Mouse (Mus musculus): ENCODE results near the gene Phrf1. TPM values are rescaled to one million over a fixed set of nuclear protein-coding genes. Genes with fewer than 3 reads are reported as not detected.
"Not testable (repeated sequence)": the region's sequence is repeated elsewhere in the genome, so short reads cannot be mapped to it uniquely, and the experiment has no call there.

Gene Phrf1
- polyA plus RNA-seq, 1 experiment from 2014 or later: 50.2 TPM

DNA sequence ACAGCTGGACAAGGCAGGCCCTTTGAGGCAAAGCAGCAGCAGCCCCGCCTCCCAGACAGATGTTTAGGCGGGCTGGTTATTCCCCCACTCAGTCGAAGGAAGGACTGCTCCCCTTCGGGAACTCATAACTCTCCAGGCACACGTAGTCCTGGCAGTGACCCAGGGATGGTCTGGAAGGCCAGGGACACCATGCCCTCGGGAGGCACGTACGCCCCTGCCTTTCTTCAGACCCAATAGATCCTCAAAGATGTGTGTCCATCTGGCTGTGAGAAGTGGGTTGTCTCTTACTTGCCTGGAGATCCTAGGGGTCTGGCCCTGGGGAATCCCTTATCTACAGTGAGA is 6.5 kb upstream of the Phrf1 start:
- Histone ChIP-seq H3K9ac (ENCODE audit: low read depth, low read length) (peak overlapping the region; percentile 67), H3K36me3 (ENCODE audit: control insufficient read depth, insufficient read depth, low read length) (no peaks in the 10 kb centered on the region), H3K27ac (ENCODE audit: low read depth, low read length) (peak overlapping the region; percentile 86), H3K4me1 (ENCODE audit: control insufficient read depth, insufficient read depth, low read length) (peaks cover 17% of the 10 kb centered on the region), H3K4me2 (peak overlapping the region; percentile 92), H3K27me3 (ENCODE audit: control insufficient read depth, insufficient read depth, low read length) (no peaks in the 10 kb centered on the region), H3K9me3 (replicated peaks; ENCODE audit: control insufficient read depth, low read length) (no peaks in the 10 kb centered on the region), H3K4me3 (ENCODE audit: low read depth, low read length) (peak overlapping the region; percentile 68)
- 10% methylated on average over 8 of the region's 8 CpGs for WGBS (ENCODE audit: insufficient replicate concordance)
- no peak for ATAC-seq (replicated peaks; ENCODE audit: insufficient number of reproducible peaks, low FRiP score, low TSS enrichment)

DNA sequence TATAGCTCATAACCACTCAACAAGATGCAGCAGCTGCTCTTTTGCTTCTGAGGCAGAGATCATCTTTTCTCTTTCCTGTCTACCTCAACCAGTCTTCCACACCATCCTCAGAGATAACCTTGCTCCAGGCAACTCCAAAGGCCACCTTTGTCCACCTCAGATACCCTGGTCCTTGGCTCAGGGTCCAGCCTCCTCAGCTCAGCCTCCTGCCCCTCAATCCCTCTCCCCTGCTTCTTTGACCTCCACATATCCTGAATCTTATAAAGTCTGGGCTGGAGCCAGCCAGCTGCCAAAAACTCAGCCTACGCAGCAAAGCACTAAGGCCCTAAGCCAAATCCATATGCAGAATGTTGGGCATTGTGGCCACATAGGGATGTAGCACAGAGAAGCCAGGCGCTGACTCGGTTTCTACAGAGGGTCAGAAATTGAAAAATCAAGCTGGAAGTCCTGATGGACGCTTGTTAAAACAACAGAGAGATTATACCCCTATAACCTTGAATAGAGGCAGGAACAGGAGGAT is 5.8 kb upstream of the Phrf1 start:
- Histone ChIP-seq H3K4me1 (ENCODE audit: control insufficient read depth, insufficient read depth, low read length) (peaks cover 17% of the 10 kb centered on the region), H3K27me3 (ENCODE audit: control insufficient read depth, insufficient read depth, low read length) (no peaks in the 10 kb centered on the region), H3K36me3 (ENCODE audit: control insufficient read depth, insufficient read depth, low read length) (no peaks in the 10 kb centered on the region), H3K4me3 (ENCODE audit: low read depth, low read length) (no peak overlapping the region), H3K9ac (ENCODE audit: low read depth, low read length) (0 out of 2 replicates have a peak overlapping the region, but pooled peaks have one; percentile 43), H3K27ac (ENCODE audit: low read depth, low read length) (peak overlapping the region; percentile 86), H3K9me3 (replicated peaks; ENCODE audit: control insufficient read depth, low read length) (no peaks in the 10 kb centered on the region), H3K4me2 (peak overlapping the region; percentile 92; the same call in 1 of the 2 replicates)
- no peak for ATAC-seq (replicated peaks; ENCODE audit: insufficient number of reproducible peaks, low FRiP score, low TSS enrichment)
- 90% methylated on average over 4 of the region's 4 CpGs for WGBS (ENCODE audit: insufficient replicate concordance)

DNA sequence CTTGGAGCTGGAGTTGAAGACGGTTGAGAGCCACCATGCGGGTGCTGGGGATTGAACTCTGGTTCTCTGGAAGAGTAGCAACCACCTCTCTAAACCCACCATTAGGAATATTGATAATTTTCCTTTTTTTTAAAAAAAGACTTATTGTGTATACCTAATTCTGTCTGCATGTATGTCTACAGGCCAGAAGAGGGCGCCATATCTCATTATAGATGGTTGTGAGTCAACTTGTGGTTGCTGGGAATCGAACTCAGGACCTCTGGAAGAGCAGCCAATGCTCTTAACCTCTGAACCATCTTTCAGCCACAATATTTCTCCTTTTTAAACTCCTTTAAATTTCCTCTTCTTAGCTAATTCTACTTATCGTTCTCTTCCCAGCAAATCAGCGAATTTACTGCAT is 2.0 kb upstream of the Phrf1 start:
- peaks cover 23% of the 10 kb centered on the region for H3K4me1 ChIP-seq (ENCODE audit: control insufficient read depth, insufficient read depth, low read length)
- no peak for ATAC-seq (replicated peaks; ENCODE audit: insufficient number of reproducible peaks, low FRiP score, low TSS enrichment)
- H3K27me3 ChIP-seq (ENCODE audit: control insufficient read depth, insufficient read depth, low read length): no peaks in the 10 kb centered on the region
- H3K9me3 ChIP-seq (replicated peaks; ENCODE audit: control insufficient read depth, low read length): no peaks in the 10 kb centered on the region
- H3K4me2 ChIP-seq: no peak overlapping the region
- WGBS (ENCODE audit: insufficient replicate concordance): 82% methylated on average over 6 of the region's 6 CpGs
- H3K36me3 ChIP-seq (ENCODE audit: control insufficient read depth, insufficient read depth, low read length): peaks cover 6% of the 10 kb centered on the region; the same call in 1 of the 2 replicates
- H3K27ac ChIP-seq (ENCODE audit: low read depth, low read length): no peak overlapping the region
- no peak overlapping the region for H3K4me3 ChIP-seq (ENCODE audit: low read depth, low read length)
- no peak overlapping the region for H3K9ac ChIP-seq (ENCODE audit: low read depth, low read length)

DNA sequence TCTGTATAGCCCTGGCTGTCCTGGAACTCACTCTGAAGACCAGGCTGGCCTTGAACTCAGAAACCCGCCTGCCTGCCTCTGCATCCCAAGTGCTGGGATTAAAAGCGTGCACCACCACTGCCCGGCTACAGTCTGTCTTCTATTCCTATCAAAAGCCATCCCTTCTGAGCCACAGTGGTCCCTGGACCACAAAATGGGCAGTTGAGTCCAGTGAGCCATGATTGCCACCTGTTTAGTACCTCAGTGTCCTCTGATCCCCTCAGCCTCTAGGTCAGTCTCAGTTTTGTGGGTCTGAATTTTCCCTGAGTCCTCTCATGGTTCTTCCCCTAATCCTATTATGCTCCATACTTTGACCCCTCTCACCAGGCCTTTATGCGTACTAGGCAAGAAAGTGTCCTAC is 788 bp upstream of the Phrf1 start:
- Histone ChIP-seq H3K36me3 (ENCODE audit: control insufficient read depth, insufficient read depth, low read length) (peaks cover 12% of the 10 kb centered on the region), H3K27ac (ENCODE audit: low read depth, low read length) (peak overlapping the region; percentile 86; the same call in 1 of the 2 replicates), H3K4me1 (ENCODE audit: control insufficient read depth, insufficient read depth, low read length) (peaks cover 14% of the 10 kb centered on the region), H3K27me3 (ENCODE audit: control insufficient read depth, insufficient read depth, low read length) (no peaks in the 10 kb centered on the region), H3K9ac (ENCODE audit: low read depth, low read length) (peak overlapping the region; percentile 98), H3K4me2 (peak overlapping the region; percentile 76), H3K9me3 (replicated peaks; ENCODE audit: control insufficient read depth, low read length) (no peaks in the 10 kb centered on the region), H3K4me3 (ENCODE audit: low read depth, low read length) (peak overlapping the region; percentile 97)
- 76% methylated on average over 4 of the region's 4 CpGs for WGBS (ENCODE audit: insufficient replicate concordance)
- no peak for ATAC-seq (replicated peaks; ENCODE audit: insufficient number of reproducible peaks, low FRiP score, low TSS enrichment)

DNA sequence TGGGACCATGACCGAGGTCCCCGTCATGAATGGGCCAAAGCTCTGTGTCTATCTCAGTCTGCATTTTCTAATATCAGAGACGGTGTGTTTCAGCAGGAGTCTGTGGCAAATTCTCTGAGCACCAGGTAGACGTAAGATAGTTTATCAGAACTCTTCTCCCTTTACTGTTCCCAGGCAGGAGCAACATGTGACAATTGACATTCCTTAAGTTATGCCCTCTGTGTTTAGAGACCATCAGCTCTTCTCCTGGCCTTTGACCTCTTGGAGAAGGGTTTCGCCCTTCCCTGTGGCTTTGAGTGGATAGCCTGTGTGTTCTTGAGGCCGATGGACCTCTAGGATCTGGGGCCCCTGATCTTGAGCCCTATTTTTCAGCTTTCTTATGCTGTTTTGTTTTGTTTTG is 1.1 kb downstream of the Phrf1 start:
- H3K4me2 ChIP-seq: peak overlapping the region; percentile 76
- H3K4me1 ChIP-seq (ENCODE audit: control insufficient read depth, insufficient read depth, low read length): peaks cover 13% of the 10 kb centered on the region
- H3K27ac ChIP-seq (ENCODE audit: low read depth, low read length): no peak overlapping the region
- no peaks in the 10 kb centered on the region for H3K9me3 ChIP-seq (replicated peaks; ENCODE audit: control insufficient read depth, low read length)
- H3K4me3 ChIP-seq (ENCODE audit: low read depth, low read length): peak overlapping the region; percentile 97
- peak overlapping the region; percentile 98 for H3K9ac ChIP-seq (ENCODE audit: low read depth, low read length)
- ATAC-seq (replicated peaks; ENCODE audit: insufficient number of reproducible peaks, low FRiP score, low TSS enrichment): no peak
- 49% methylated on average over 6 of the region's 6 CpGs for WGBS (ENCODE audit: insufficient replicate concordance)
- H3K36me3 ChIP-seq (ENCODE audit: control insufficient read depth, insufficient read depth, low read length): peaks cover 27% of the 10 kb centered on the region
- no peaks in the 10 kb centered on the region for H3K27me3 ChIP-seq (ENCODE audit: control insufficient read depth, insufficient read depth, low read length)

DNA sequence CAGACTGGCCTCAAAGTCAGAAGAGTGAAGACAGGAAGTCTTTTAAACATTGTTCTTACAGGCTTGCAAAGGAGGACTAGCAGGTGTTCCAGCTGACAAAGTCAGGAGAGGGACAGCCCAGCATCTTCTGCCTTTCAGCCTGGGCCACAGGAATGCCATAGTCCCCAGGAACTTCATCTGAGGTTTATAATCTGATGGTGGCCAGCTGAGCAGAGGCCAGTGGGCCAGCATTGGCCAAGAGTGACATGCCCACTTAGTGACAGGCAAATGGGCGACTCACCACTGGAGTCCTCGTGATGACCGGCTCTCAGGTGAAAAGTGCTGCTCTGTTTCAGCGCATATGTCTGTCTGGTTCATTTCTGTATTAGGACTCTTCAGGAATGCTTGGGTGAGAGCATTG is 2.0 kb downstream of the Phrf1 start:
- Histone ChIP-seq H3K4me3 (ENCODE audit: low read depth, low read length) (no peak overlapping the region), H3K4me2 (peak overlapping the region; percentile 11; the same call in 1 of the 2 replicates), H3K36me3 (ENCODE audit: control insufficient read depth, insufficient read depth, low read length) (peaks cover 27% of the 10 kb centered on the region), H3K9ac (ENCODE audit: low read depth, low read length) (peak overlapping the region; percentile 43; the same call in 1 of the 2 replicates), H3K4me1 (ENCODE audit: control insufficient read depth, insufficient read depth, low read length) (peaks cover 13% of the 10 kb centered on the region), H3K27ac (ENCODE audit: low read depth, low read length) (no peak overlapping the region), H3K9me3 (replicated peaks; ENCODE audit: control insufficient read depth, low read length) (no peaks in the 10 kb centered on the region), H3K27me3 (ENCODE audit: control insufficient read depth, insufficient read depth, low read length) (no peaks in the 10 kb centered on the region)
- no peak for ATAC-seq (replicated peaks; ENCODE audit: insufficient number of reproducible peaks, low FRiP score, low TSS enrichment)
- WGBS (ENCODE audit: insufficient replicate concordance): 88% methylated on average over 4 of the region's 4 CpGs

DNA sequence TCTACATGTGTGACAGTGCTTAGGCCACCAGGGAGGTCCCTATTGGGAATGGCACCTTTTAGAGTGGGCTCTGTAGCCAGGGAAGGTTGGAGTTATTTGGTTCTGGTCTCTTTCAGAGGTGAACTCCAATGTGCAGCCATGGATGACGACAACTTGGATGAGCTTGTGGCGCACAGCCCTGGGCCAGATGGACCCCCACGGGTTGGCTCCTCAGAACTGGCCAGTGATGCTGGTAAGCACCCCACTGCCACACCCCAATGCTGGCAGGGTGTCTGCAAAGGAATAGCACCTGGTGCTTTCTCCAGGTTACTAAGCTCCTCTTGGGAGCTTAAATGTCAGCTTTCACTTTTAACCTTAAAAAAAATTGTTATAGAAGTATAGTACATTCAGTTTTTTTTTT is 2.5 kb downstream of the Phrf1 start:
- 92% methylated on average over 3 of the region's 3 CpGs for WGBS (ENCODE audit: insufficient replicate concordance)
- no peak for ATAC-seq (replicated peaks; ENCODE audit: insufficient number of reproducible peaks, low FRiP score, low TSS enrichment)
- H3K9ac ChIP-seq (ENCODE audit: low read depth, low read length): no peak overlapping the region
- peaks cover 13% of the 10 kb centered on the region for H3K4me1 ChIP-seq (ENCODE audit: control insufficient read depth, insufficient read depth, low read length)
- no peak overlapping the region for H3K4me2 ChIP-seq
- H3K27me3 ChIP-seq (ENCODE audit: control insufficient read depth, insufficient read depth, low read length): no peaks in the 10 kb centered on the region
- no peak overlapping the region for H3K27ac ChIP-seq (ENCODE audit: low read depth, low read length)
- H3K9me3 ChIP-seq (replicated peaks; ENCODE audit: control insufficient read depth, low read length): no peaks in the 10 kb centered on the region
- H3K4me3 ChIP-seq (ENCODE audit: low read depth, low read length): no peak overlapping the region
- peaks cover 29% of the 10 kb centered on the region for H3K36me3 ChIP-seq (ENCODE audit: control insufficient read depth, insufficient read depth, low read length)

DNA sequence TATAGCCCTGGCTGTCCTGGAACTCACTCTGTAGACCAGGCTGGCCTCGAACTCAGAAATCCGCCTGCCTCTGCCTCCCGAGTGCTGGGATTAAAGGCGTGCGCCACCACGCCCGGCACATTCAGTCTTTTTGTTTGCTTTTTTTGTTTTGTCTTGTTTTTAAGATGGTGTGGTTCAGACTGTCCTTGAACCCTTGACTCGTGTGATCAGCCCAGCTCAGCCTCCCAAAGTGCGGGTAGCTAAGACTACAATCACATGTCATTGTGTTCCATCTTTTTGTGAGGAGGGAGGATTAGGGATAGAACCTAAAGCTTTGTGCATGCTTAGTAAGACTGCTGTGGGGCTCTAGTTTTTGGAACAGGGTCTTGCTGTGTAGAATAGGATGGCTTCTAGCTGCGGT is 3.0 kb downstream of the Phrf1 start:
- Histone ChIP-seq H3K36me3 (ENCODE audit: control insufficient read depth, insufficient read depth, low read length) (peaks cover 32% of the 10 kb centered on the region), H3K27ac (ENCODE audit: low read depth, low read length) (no peak overlapping the region), H3K27me3 (ENCODE audit: control insufficient read depth, insufficient read depth, low read length) (no peaks in the 10 kb centered on the region), H3K9me3 (replicated peaks; ENCODE audit: control insufficient read depth, low read length) (no peaks in the 10 kb centered on the region), H3K4me2 (no peak overlapping the region), H3K4me3 (ENCODE audit: low read depth, low read length) (no peak overlapping the region), H3K9ac (ENCODE audit: low read depth, low read length) (no peak overlapping the region), H3K4me1 (ENCODE audit: control insufficient read depth, insufficient read depth, low read length) (peaks cover 13% of the 10 kb centered on the region)
- WGBS (ENCODE audit: insufficient replicate concordance): 94% methylated on average over 9 of the region's 10 CpGs
- ATAC-seq (replicated peaks; ENCODE audit: insufficient number of reproducible peaks, low FRiP score, low TSS enrichment): no peak

DNA sequence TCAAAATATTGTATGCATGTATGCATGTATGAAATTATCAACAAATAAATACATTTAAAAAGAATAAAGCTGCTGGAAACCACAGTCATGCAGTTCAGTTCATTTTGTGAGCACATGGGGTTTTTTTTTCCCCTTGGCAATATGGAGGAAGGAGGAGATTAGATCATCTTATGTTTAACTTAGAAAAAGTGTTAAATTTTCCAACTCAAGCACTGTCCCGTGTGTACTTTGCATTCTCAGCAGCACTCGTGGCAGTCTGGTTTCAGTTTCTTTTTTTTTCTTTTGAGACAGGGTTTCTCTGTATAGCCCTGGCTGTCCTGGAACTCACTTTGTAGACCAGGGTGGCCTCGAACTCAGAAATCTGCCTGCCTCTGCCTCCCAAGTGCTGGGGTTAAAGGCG is 21.9 kb downstream of the Phrf1 start:
- WGBS (ENCODE audit: insufficient replicate concordance): 95% methylated on average over 4 of the region's 4 CpGs

More for the DNA sequence above, 21.9 kb downstream of the Phrf1 start:
- H3K4me1 ChIP-seq (ENCODE audit: control insufficient read depth, insufficient read depth, low read length); ATAC-seq (replicated peaks; ENCODE audit: insufficient number of reproducible peaks, low FRiP score, low TSS enrichment); H3K9me3 ChIP-seq (replicated peaks; ENCODE audit: control insufficient read depth, low read length); H3K9ac ChIP-seq (ENCODE audit: low read depth, low read length); H3K27me3 ChIP-seq (ENCODE audit: control insufficient read depth, insufficient read depth, low read length); H3K4me2 ChIP-seq; H3K4me3 ChIP-seq (ENCODE audit: low read depth, low read length); H3K27ac ChIP-seq (ENCODE audit: low read depth, low read length): not testable (repeated sequence)
- H3K36me3 ChIP-seq (ENCODE audit: control insufficient read depth, insufficient read depth, low read length): peaks cover 37% of the 10 kb centered on the region

Data from heart, embryonic 11.5 days (tissue).